Mouse (Mus musculus): ENCODE results near the gene Tas1r2. TPM values are rescaled to one million over a fixed set of nuclear protein-coding genes. Genes with fewer than 3 reads are reported as not detected.

The Tas1r2 gene
- polyA plus RNA-seq, 1 experiment from 2014 or later, result not detected

GRCm38 (mm10) chr4:139684639-139685017 is 31.3 kb downstream of the Tas1r2 start:
- H3K4me3 ChIP-seq (ENCODE audit: low read depth, low read length), result no peak overlapping the region
- no peaks in the 10 kb centered on the region for H3K36me3 ChIP-seq (ENCODE audit: control insufficient read depth, insufficient read depth, low read length)
- no peak overlapping the region for H3K27ac ChIP-seq (ENCODE audit: low read length)
- H3K9me3 ChIP-seq (replicated peaks; ENCODE audit: control insufficient read depth, low read length, poor library complexity, severe bottlenecking), result no peaks in the 10 kb centered on the region; the same call in 1 of the 2 replicates
- WGBS, result 9% methylated on average over 3 of the region's 3 CpGs
- ATAC-seq, result no peak
- no peak overlapping the region for H3K9ac ChIP-seq (ENCODE audit: low read depth, low read length)
- no peaks in the 10 kb centered on the region for H3K4me1 ChIP-seq (ENCODE audit: control insufficient read depth, insufficient read depth, low read length)
- H3K27me3 ChIP-seq (ENCODE audit: control insufficient read depth, insufficient read depth, low read depth, low read length), result no peaks in the 10 kb centered on the region
- H3K4me2 ChIP-seq (ENCODE audit: low read length), result no peak overlapping the region

- Histone ChIP-seq H3K27ac (ENCODE audit: low read length) (no peak overlapping the region), H3K4me1 (ENCODE audit: control insufficient read depth, insufficient read depth, low read length) (no peaks in the 10 kb centered on the region), H3K9ac (ENCODE audit: low read depth, low read length) (no peak overlapping the region), H3K4me3 (ENCODE audit: low read depth, low read length) (no peak overlapping the region), H3K4me2 (ENCODE audit: low read length) (no peak overlapping the region), H3K27me3 (ENCODE audit: control insufficient read depth, insufficient read depth, low read depth, low read length) (no peaks in the 10 kb centered on the region; the same call in 1 of the 2 replicates), H3K36me3 (ENCODE audit: control insufficient read depth, insufficient read depth, low read length) (no peaks in the 10 kb centered on the region), H3K9me3 (replicated peaks; ENCODE audit: control insufficient read depth, low read length, poor library complexity, severe bottlenecking) (no peaks in the 10 kb centered on the region)
- WGBS, result 55% methylated on average over 9 of the region's 9 CpGs
- ATAC-seq, result no peak
Observed at GRCm38 (mm10) chr4:139688058-139688457, 34.7 kb downstream of the Tas1r2 start.

DNA sequence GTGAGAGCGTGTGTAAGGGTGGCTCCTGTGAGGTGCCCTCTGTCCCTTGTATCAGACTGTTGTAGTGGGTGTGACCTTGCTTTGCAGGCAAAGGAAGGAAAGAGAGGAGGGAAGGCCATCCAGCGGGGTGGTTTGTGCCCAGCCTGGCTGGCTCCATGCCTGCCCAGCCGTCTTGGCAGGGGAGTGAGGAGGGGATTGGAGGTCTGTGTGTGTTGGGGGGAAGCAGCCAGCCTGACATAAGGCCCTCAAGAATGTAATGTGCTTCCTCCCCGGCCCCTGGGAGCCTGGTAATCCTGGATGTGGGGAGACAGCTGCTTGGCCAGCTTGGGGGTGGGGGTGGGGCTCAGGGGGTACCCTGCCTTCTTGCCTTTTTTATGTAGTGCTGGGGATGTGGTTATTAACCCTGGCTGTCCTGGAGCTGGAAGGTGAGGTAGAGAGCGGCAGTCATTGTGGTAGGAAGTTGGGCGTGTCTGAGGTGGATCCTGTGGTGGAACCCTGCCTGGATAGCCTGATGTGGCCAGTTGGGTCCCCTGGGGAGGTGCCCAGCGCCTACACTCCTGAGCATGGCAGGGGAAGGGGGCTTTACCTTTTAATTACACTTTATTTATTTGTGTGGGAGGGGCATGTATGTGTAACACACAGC is 36.4 kb downstream of the Tas1r2 start:
- no peak for ATAC-seq
- Histone ChIP-seq H3K4me3 (ENCODE audit: low read depth, low read length) (no peak overlapping the region), H3K36me3 (ENCODE audit: control insufficient read depth, insufficient read depth, low read length) (no peaks in the 10 kb centered on the region), H3K9ac (ENCODE audit: low read depth, low read length) (no peak overlapping the region), H3K4me1 (ENCODE audit: control insufficient read depth, insufficient read depth, low read length) (no peaks in the 10 kb centered on the region), H3K9me3 (replicated peaks; ENCODE audit: control insufficient read depth, low read length, poor library complexity, severe bottlenecking) (no peaks in the 10 kb centered on the region), H3K27me3 (ENCODE audit: control insufficient read depth, insufficient read depth, low read depth, low read length) (peaks cover 5% of the 10 kb centered on the region; the same call in 1 of the 2 replicates), H3K27ac (ENCODE audit: low read length) (no peak overlapping the region), H3K4me2 (ENCODE audit: low read length) (no peak overlapping the region)
- 40% methylated on average over 7 of the region's 7 CpGs for WGBS

- WGBS, result 12% methylated on average over 5 of the region's 5 CpGs
- H3K36me3 ChIP-seq (ENCODE audit: control insufficient read depth, insufficient read depth, low read length), result no peaks in the 10 kb centered on the region
- peaks cover 5% of the 10 kb centered on the region; the same call in 1 of the 2 replicates for H3K27me3 ChIP-seq (ENCODE audit: control insufficient read depth, insufficient read depth, low read depth, low read length)
- no peak for ATAC-seq
- H3K4me3 ChIP-seq (ENCODE audit: low read depth, low read length), result no peak overlapping the region
- H3K4me2 ChIP-seq (ENCODE audit: low read length), result no peak overlapping the region
- H3K4me1 ChIP-seq (ENCODE audit: control insufficient read depth, insufficient read depth, low read length), result no peaks in the 10 kb centered on the region; the same call in 1 of the 2 replicates
- no peaks in the 10 kb centered on the region for H3K9me3 ChIP-seq (replicated peaks; ENCODE audit: control insufficient read depth, low read length, poor library complexity, severe bottlenecking)
- no peak overlapping the region for H3K9ac ChIP-seq (ENCODE audit: low read depth, low read length)
- H3K27ac ChIP-seq (ENCODE audit: low read length), result no peak overlapping the region
Observed at GRCm38 (mm10) chr4:139693315-139693714, 40.0 kb downstream of the Tas1r2 start.

DNA sequence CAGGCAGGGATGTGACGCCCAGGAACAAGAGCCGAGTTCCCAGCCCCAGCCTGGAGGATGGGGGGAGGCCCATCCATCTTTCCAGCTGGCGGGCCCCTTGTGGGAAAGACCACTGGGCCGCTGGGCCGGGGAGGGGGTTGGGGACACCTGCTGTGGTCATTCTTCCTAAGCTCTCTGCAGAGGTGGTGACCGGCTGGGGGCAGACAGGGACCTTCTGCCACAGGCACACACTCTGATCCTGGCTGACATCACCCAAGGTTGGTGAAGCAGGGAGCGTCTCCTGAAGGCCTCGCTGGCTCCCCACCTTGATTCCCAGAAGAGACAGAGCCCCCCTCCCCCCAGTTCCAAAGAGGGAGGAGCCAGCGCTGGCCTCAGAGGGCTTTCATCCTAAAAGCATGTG is 44.4 kb downstream of the Tas1r2 start:
- Histone ChIP-seq H3K27me3 (ENCODE audit: control insufficient read depth, insufficient read depth, low read depth, low read length) (peaks cover 5% of the 10 kb centered on the region; the same call in 1 of the 2 replicates), H3K4me3 (ENCODE audit: low read depth, low read length) (no peak overlapping the region), H3K9me3 (replicated peaks; ENCODE audit: control insufficient read depth, low read length, poor library complexity, severe bottlenecking) (no peaks in the 10 kb centered on the region), H3K9ac (ENCODE audit: low read depth, low read length) (0 out of 2 replicates have a peak overlapping the region, but pooled peaks have one; percentile 26), H3K4me1 (ENCODE audit: control insufficient read depth, insufficient read depth, low read length) (no peaks in the 10 kb centered on the region; the same call in 1 of the 2 replicates), H3K27ac (ENCODE audit: low read length) (no peak overlapping the region), H3K36me3 (ENCODE audit: control insufficient read depth, insufficient read depth, low read length) (no peaks in the 10 kb centered on the region), H3K4me2 (ENCODE audit: low read length) (no peak overlapping the region)
- no peak for ATAC-seq
- 9% methylated on average over 9 of the region's 9 CpGs for WGBS

DNA sequence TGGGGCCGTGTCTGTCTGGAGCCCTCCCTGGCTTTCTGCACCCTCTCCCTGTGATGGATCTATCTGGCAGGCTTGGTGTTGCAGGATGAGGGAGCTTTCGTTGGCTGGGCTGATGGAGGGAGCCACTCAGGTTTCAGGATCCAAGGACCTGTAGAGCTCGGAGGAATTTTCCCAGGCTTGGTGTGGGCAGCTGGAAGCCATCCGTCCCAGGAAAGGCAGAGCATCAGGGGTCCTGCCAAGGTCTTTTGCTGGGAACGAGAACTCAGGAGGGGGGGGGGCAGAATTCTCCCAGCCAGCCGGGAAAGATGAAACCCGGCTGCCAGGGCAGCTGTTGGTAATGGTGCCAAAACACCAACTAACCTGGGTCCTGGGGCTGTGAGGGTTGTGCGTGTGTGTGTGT is 45.3 kb downstream of the Tas1r2 start:
- H3K4me1 ChIP-seq (ENCODE audit: control insufficient read depth, insufficient read depth, low read length), result no peaks in the 10 kb centered on the region; the same call in 1 of the 2 replicates
- H3K27ac ChIP-seq (ENCODE audit: low read length), result no peak overlapping the region
- no peaks in the 10 kb centered on the region for H3K9me3 ChIP-seq (replicated peaks; ENCODE audit: control insufficient read depth, low read length, poor library complexity, severe bottlenecking)
- H3K27me3 ChIP-seq (ENCODE audit: control insufficient read depth, insufficient read depth, low read depth, low read length), result peaks cover 5% of the 10 kb centered on the region; the same call in 1 of the 2 replicates
- 72% methylated on average over 8 of the region's 8 CpGs for WGBS
- ATAC-seq, result no peak
- H3K4me3 ChIP-seq (ENCODE audit: low read depth, low read length), result no peak overlapping the region
- no peak overlapping the region for H3K9ac ChIP-seq (ENCODE audit: low read depth, low read length)
- H3K4me2 ChIP-seq (ENCODE audit: low read length), result no peak overlapping the region
- no peaks in the 10 kb centered on the region for H3K36me3 ChIP-seq (ENCODE audit: control insufficient read depth, insufficient read depth, low read length)

DNA sequence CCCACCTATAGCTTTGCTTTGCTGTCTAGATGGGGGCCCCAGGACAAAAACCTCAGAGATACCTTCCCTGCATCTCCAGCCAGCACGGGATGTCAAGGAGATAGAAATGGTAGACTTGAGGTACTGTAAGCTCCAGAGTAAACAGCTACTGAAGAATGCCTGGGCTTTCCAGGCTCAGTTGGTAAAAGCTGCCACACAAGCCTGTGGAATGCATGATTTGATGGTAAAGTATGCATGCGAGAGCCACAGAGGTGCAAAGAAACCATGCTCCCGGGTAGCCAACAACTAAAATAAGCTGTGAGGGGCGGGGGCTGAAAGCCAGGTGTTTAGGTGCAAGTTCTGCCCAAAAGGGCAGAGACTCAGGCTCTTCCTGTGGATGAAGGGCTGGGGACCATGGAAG is 49.6 kb downstream of the Tas1r2 start:
- WGBS, result 62% methylated on average over 4 of the region's 4 CpGs
- no peaks in the 10 kb centered on the region for H3K36me3 ChIP-seq (ENCODE audit: control insufficient read depth, insufficient read depth, low read length)
- no peaks in the 10 kb centered on the region for H3K9me3 ChIP-seq (replicated peaks; ENCODE audit: control insufficient read depth, low read length, poor library complexity, severe bottlenecking)
- H3K9ac ChIP-seq (ENCODE audit: low read depth, low read length), result no peak overlapping the region
- no peak overlapping the region for H3K4me3 ChIP-seq (ENCODE audit: low read depth, low read length)
- no peaks in the 10 kb centered on the region for H3K27me3 ChIP-seq (ENCODE audit: control insufficient read depth, insufficient read depth, low read depth, low read length)
- no peak for ATAC-seq
- H3K4me1 ChIP-seq (ENCODE audit: control insufficient read depth, insufficient read depth, low read length), result no peaks in the 10 kb centered on the region
- H3K27ac ChIP-seq (ENCODE audit: low read length), result no peak overlapping the region
- H3K4me2 ChIP-seq (ENCODE audit: low read length), result no peak overlapping the region

GRCm38 (mm10) chr4:139703468-139703867 is 50.1 kb downstream of the Tas1r2 start:
- Histone ChIP-seq H3K27ac (ENCODE audit: low read length) (no peak overlapping the region), H3K36me3 (ENCODE audit: control insufficient read depth, insufficient read depth, low read length) (no peaks in the 10 kb centered on the region), H3K9ac (ENCODE audit: low read depth, low read length) (no peak overlapping the region), H3K27me3 (ENCODE audit: control insufficient read depth, insufficient read depth, low read depth, low read length) (no peaks in the 10 kb centered on the region), H3K9me3 (replicated peaks; ENCODE audit: control insufficient read depth, low read length, poor library complexity, severe bottlenecking) (no peaks in the 10 kb centered on the region), H3K4me3 (ENCODE audit: low read depth, low read length) (no peak overlapping the region), H3K4me1 (ENCODE audit: control insufficient read depth, insufficient read depth, low read length) (no peaks in the 10 kb centered on the region), H3K4me2 (ENCODE audit: low read length) (no peak overlapping the region)
- ATAC-seq, result no peak
- 84% methylated on average over 11 of the region's 11 CpGs for WGBS

DNA sequence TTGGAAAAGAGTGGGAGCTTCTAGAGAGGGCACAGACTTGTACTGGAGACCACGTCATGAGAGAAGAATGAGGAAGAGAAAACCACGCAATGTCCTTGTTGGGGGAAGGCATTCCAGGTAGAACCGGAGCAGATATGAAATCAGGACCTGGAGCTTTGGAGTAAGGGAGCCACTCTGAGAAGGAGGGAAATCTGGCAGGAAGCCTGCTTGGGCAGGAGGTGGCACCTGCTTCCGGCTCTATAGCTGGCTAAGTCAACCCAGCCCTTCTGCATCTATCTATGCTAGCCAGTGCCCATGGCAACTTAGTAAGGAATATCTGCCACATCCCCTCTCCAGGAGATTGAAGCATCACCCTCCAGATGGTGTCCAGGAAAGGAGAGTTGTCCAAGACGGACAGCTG is 52.6 kb downstream of the Tas1r2 start:
- Histone ChIP-seq H3K9me3 (replicated peaks; ENCODE audit: control insufficient read depth, low read length, poor library complexity, severe bottlenecking) (no peaks in the 10 kb centered on the region), H3K27ac (ENCODE audit: low read length) (no peak overlapping the region), H3K9ac (ENCODE audit: low read depth, low read length) (no peak overlapping the region), H3K4me2 (ENCODE audit: low read length) (no peak overlapping the region), H3K4me1 (ENCODE audit: control insufficient read depth, insufficient read depth, low read length) (peaks cover 6% of the 10 kb centered on the region), H3K27me3 (ENCODE audit: control insufficient read depth, insufficient read depth, low read depth, low read length) (no peaks in the 10 kb centered on the region), H3K4me3 (ENCODE audit: low read depth, low read length) (no peak overlapping the region), H3K36me3 (ENCODE audit: control insufficient read depth, insufficient read depth, low read length) (no peaks in the 10 kb centered on the region)
- ATAC-seq, result no peak
- 87% methylated on average over 5 of the region's 5 CpGs for WGBS
